Mouse (Mus musculus) CD4-positive helper T cell, adult 2 months (primary cell): ENCODE data around the gene Copg2.

Experiments
- DNase-seq: peaks from one replicate; pipeline ENCODE4 v3.0.0-alpha.2; 2012; ENCODE audit warnings: low read depth, missing footprints, low spot score

Gene Copg2

DNA sequence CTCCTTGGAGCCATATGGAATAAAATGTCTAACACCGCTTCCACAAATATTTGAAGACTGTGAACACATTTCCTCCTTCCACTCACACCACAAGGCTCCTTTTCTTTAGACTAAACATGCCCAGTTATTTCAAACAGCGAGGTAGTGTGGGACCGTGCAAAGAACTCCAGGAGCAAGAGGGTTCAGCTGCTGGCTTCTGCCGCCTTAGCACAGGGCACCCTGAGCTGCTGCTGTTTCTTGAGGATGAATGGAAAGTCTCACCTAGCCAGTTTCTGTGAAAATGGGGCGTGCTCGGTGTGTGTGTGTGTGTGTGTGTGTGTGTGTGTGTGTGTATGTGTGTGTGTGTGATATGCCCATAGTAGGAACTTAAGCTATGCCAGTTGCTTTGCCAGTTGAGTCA lies 162.1 kb downstream of the Copg2 start:
- no peak for DNase-seq

DNA sequence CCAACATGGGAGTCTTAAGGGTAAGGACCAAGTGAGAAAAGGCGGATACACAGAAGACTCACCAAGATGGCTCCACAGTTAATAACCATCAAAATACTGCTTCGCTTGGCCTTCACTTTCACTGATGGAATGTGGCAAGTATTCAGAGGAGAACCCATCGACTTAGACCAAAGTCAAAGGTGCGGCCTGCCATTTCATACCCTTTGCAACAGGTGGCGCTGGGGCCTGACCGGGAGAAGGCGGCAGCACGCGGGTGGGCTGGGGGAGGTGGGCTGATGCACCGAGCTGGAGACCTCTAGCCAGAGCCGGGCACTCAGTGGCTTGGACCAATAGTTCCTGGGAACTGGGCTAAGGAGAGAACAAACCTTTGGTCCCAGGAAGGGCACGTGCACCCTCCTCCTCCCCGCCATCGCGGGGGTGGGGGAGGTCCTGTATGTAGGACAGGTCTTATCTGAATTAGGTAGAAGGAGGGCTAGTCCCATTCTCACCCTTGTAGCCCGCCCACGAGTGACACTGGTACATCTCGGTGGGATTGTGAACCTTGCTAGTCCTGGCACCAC lies 163.9 kb downstream of the Copg2 start:
- no peak for DNase-seq

DNA sequence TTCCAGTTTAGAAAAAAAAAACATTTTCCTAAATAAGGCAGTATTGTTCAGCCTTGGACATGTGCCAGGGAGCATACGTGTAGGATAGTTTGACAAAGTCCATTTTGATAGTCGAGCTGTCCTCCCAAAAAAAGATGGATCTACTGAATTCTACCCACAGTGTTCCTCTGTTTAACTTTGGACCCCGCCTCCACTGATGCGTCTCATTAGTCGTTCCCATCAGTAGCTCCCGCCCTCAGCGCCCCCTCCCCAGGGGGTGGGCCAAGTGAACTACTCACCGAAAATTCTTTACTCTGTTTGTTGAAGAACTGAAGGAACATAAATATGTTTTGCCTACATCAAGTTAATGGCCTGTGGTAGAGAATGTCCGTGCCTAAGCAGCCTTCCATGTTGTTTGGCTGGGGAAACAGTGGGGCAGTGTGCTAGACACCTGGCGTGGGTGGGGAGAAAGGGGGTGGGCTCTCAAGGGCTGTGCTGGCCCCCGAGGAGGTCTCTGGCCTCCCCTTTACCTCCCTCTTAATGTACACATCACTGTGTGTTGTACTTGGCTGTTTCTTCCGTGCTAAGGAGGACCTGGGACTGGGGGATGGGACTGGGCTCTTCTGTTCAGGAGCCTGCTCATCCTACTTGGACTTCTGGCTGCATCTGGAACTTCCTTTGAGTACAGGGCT lies 166.2 kb downstream of the Copg2 start:
- DNase-seq: no peak

DNA sequence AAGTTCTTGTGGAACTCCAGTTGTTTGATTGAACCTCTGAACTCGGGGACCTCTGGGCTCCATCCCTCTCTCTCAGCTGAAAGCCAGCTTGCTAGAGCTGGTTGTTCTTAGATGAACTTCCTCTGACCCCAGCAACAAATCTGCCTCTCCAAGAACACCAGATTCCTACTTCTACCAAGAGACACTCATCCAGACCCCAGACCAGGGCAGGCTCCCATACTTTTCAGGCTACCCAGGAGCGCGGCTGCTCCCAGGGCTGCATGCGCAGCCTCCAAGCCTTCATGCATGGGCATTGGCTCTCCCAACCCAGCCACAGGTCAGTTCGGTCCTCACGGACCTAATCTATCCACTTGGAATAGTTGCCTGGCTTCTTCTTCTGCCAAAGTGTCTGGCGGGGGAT lies 173.3 kb downstream of the Copg2 start, which contains the start of gene Mest:
Gene Mest (plus strand): TSS at position 217 of the 400 bp plus-strand sequence.
- DNase-seq: no peak

DNA sequence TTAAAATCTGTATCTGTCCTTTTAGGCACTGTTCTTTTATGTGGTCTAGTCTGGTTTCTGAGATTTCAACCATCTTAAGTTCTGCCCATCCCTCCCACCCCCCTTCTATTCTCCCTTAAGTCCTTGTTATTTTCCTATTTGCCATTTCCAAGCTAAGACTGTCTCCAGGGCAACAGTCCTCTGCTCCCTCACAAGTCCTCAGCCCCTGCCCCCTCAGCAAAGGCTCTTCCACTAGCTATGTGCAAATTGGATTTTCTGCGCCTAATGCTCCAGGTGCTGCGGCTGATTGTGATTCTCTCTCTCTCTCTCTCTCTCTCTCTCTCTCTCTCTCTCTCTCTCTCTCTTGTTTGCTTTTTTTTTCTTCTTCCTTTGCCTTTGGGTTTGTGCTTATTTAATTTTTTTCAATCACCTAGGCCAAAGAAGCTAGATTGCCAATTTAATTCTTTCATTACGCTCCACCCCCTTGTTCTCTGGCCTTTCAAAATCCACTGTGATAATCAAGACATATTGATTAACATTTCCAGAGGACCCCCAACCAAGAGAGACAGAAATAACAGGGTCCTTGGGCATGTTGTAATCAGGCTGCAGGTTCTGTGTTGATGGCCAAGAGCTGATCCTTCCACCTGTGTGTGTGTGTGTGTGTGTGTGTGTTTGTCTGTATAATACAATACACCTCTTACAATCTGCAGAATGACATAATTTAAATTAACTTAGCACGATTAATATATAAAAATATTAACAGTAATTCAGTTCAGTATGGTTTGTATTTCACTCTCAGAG lies 174.0 kb downstream of the Copg2 start:
- no peak for DNase-seq

DNA sequence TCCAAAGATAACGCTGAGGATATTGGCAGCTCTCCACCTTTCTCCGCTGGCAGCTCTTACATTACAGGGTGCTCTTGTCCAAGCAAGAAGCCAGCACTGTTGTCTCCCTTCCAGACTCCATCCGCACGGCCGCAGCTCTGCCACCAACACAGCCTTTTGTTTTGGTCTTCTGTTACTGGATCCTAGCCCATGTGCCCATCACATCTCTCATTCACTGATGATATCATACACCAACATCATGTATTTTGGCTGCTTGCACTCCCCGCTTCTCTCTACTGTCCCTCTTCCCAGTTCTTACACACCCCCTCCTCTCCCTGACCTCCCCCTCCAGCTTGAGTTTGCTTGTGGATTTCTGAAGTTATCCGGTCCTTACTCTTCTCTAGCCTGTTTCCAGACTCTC lies 179.8 kb downstream of the Copg2 start:
- no peak for DNase-seq

DNA sequence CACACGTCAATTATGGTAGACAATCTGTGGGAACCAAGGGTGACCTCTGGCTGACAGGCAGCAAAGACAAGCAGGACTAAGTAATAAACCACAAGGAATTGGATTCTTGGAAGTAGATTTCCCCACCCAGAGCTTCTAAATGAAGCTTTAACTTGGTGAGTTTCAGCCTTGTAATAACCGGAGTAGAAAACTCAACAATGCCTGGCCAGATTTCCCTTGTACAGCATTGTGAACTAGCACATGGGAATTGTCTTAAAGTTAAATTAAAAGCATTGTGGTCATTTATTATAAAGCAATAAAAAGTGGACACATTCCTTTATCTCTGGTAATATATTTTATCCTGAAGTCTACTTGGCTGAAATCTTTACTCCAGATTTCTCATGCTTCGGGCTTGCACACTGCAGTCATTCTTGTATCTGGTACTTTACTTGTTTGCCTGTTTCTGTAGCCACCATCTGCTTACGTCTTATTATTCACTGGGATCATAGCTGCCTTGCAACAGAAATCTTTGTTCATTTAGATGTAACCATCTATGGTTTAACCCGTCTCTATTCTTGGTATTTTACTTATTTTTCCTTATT lies 181.6 kb downstream of the Copg2 start:
- DNase-seq: no peak

DNA sequence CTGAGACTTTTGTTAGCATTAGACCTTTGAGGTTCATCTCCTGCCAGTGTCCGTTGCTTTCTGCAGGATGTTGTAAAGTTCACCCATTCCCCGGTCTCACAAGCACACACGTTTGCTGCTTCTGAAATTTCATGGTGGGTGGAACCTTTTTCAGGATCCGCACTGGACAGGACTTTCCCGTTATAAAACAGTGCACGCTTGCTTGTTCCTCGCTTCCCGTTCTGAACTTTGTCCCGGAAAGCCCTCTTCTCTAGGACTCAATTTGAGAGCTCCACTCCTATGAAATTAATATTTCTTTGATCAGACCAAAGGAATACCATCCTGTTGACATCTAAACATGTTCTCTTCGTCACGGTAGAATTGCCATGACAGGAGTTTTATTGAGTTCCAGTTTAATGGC lies 182.7 kb downstream of the Copg2 start:
- no peak for DNase-seq

DNA sequence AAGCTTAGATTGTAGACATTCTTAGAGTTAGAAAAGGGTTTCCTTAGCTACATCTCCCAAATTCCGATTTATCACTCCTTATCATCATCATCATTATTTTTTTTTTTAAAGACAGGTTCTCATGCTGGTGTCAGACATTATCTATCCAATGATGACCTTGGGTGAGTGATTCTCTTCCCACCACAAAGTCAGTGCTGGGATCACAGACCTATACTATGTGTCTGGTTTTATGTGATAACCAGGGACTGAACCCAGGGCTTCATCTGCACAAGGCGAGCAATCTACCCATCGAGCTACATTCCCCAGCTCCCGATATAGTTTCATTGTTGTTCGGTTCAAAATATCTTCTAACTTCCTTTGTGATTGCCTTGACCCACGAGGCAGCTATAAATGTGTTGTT lies 183.1 kb downstream of the Copg2 start:
- DNase-seq: no peak

DNA sequence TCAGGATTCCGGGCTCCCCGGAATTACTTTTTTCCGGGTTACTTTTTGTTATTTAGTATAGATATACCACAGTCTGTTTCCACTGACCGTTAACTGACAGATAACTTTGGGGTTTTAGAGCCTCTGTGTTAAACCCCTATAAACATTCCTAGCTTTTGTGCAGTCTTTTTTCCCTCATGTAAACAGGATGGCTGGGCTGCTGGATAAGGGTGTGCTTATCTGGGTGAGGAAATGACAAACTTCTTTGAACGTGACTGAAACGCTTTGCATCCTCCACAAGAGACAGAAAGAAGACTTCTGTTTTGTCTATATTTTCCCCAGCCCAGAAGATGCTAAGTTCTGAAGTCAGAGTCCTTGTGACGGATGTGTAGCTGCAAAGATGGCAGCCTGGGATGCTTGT lies 184.1 kb downstream of the Copg2 start:
- DNase-seq: no peak

DNA sequence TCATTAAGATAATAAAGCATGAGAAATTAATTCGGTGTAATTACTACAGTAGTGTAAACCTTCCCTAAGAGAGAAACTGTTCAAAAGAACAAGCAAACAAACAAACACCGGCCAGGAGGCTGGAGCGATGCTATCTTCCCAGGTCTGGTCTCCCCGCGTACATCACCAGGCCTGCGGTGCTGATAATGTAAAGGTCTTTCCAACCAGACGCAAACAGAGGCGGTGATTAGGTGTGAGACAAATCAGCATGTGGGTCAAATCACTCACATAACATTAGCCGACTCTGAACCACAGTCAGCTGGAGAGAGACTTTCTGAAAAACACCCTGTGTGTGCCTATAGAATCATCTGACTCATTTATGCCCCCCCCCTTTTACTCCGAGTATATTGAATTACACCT lies 185.2 kb downstream of the Copg2 start:
- no peak for DNase-seq

DNA sequence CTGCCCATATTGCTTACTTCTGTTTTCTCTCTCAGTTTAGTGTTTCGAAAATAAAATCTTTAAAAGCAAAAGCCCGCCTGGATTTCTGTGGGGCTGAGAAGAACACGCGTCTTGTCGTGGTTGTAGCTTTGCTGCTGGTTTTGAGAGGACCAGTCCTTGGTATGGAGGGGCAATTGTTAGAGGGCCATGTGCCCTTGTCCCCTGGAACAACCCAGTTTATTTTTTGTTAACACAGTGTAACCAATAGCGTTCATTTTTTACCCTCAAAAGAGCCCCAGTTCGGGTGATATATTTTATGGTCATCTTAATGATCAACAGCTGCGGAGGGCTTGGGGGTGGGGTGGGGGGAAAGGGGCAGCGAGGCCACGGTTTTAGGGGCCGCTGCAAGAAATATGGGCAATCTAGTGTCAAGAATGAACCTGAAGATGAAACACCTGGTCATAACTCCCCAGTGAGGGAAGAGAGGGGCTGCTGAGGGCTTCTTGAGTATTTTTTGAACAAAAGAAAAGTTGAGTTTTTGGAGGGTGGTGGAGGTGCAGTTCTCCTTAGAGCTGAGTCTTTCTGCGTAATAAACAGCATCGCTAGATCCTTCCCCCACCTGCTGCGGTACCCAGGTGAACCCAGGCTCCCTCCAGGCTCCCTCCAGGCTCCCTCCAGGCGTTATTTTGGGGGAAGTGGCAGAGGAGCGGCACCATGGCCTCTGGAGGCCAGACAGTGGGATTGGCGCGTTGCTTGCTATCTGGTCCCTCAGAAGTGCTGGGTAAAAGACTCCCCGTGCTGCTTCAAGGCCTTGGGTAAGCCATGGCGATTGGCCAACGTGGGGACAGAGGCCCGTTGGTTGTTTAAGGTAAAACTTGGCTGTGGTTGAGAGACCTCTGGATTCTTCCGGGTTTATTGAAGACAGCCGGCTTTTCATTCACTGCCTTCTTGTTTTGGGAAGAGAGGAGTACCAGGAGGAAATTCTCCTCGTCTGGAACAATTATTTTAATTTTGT lies 185.9 kb downstream of the Copg2 start:
- DNase-seq: no peak

DNA sequence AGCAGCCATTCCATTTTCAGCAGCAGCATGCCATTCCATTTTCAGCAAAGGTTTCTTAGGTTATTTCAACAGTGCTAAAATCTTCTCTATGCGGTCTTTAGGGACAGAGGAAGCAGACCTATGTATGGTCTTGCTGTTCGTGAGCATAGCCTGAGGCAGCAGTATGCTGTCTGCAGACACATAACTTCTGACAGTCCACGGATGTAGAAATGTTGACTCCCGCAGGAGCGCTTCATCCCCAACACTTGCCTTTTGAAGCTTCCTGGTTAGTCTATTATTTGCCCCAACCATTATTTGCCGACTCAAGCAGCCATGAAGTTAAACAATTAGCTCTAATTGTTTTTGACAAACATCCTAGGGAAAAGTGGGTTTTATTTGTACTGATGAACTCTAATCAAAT lies 187.5 kb downstream of the Copg2 start:
- no peak for DNase-seq

DNA sequence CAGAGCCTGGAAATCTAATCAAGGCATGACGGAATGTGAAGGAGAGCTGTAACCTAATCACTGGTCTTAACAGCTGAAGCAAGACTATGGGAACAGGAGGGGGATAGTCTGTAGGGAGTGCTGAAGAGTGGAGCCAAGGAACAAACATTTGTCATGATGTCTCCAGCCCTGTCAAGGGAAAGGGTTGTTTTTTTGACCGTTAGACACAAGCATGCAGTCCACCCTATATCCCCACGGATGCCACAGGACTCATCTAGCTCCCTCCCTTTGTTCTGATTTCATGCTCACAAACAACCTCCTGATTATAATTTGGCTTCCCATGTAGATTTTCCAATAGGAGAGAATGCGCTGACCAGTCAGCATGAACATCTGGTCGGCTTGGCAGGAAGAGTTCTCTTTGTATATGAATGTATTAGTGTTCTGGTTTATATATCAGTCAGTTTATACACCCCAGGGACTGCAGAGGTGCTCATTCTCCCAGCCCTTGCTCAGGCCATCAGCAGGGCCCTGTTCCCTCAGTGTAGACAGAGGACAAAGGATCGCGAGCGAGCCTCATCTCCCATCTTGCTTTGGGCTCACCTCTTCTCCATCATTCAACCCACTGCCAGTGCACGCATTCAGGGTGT lies 192.5 kb downstream of the Copg2 start:
- no peak for DNase-seq

DNA sequence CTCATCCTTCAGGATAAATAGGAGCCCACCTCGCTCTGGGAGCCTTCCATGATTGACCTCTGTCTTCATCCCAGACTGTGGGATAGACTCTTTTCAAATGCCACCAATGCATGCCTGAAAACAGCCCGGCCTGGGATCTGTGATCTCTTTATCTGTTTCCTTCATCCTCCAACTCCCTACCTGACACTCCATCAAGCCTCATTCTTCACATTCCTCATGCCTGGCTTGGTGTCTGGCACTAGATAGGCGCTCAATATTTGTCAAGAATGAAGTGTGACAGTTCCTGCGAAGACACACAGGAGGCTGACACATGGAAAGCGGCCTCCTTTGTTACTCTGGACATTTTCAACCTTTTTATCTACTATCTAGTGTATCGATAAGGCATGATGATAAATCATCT lies 193.1 kb downstream of the Copg2 start:
- no peak for DNase-seq

DNA sequence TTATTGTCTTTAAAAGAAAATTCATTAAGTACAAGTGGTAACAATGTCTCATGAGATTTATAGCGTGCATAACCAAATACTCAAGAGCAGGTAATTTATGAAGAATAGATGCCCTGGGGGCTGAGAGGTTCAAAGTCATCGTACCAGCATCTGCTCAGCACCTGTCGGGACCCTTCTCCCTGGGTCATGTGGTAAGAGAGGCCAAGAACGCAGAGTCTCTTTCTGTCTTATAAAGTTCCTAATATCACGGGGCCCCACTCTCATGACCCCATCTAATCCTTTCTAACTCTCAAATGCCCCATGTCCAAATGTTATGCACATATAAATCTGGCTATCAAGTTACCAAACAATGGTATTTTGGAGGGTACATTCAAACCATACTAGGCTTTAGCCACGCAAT lies 193.7 kb downstream of the Copg2 start:
- no peak for DNase-seq

DNA sequence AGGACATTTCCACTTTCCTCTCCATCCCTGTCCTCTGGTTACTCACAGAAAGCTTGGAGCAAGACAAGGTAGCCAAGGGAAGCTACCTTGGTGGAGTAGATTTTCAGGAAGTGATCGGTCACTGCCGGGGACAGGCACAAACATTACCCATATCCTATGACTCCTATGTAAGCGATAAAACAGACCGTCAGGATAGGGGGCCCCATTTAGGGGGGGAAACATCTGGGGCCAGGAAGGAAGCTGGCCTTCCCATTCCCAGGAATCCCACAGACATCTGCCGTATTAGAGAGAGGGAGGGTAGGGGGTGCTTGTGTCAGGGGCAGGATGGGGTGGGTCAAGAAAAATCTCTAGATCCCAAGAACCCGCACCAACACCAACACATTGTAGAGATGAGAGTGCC lies 196.4 kb downstream of the Copg2 start:
- no peak for DNase-seq

DNA sequence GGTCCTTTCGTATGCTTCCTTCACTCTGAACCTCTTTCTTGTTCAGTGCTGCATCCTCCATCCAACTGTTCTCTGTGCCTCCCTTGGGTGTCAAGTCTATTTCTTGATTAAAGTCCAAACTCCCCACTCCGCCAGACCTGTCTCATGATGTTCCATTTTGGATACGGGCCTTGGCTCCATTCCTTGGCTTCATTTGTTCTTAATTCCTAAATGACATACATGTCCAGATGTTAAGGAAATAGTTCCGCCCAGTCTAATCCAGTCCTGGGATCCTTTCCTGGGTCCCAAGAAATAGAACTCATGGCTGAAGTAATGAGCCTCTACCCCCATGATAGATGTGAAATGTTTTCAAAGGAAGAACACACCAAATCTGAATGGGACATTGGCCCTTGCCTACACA lies 198.6 kb downstream of the Copg2 start:
- no peak for DNase-seq
